Mouse (Mus musculus): ENCODE measurements around the gene Gabra6. TPM values are rescaled to one million over a fixed set of nuclear protein-coding genes. Genes with fewer than 3 reads are reported as not detected.

Gabra6 gene
- not detected in 2 replicates for polyA plus RNA-seq (2015; fragmentation: Nextera tagmentation; extraction: Ambion mirVana)

DNA sequence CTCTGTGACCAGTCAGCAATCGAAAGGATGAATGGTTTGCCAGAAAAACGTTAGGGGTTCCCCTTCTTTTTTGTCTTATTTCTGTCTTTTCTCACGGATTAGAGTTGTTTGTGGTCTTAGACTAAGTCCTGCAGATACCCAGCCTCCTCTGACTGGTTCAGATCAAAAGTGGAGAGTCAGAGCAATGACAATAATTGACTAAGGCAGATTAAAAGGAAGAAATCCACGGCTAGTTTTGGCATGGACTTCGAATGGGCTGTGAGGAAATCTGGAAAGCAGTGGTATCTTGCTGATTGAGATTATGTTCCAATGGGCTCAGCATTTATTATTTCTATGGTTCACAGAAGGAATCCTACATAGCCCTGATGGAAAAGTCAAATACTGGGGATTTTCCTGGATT is at the start of gene Gabra6:
Gene Gabra6 (minus strand): TSS at position 191 of the 400 bp plus-strand sequence.
- no peak within 1 kb of the TSS for H3K9ac ChIP-seq
- no peaks in the 10 kb centered on the region for H3K27me3 ChIP-seq (replicated peaks)
- H3K9me3 ChIP-seq, result no peaks in the 10 kb centered on the region
- H3K4me2 ChIP-seq, result no peak within 1 kb of the TSS
- H3K27ac ChIP-seq, result no peak within 1 kb of the TSS
- WGBS, result 65% methylated on average over 5 of the region's 5 CpGs
- no peak for ATAC-seq (ENCODE audit: insufficient read depth, low FRiP score, low read depth)
- H3K4me3 ChIP-seq (replicated peaks), result no peak within 1 kb of the TSS
- no peaks in the 10 kb centered on the region for H3K4me1 ChIP-seq
- no peaks in the 10 kb centered on the region for H3K36me3 ChIP-seq

GRCm38 (mm10) chr11:42365544-42365943 is 44.7 kb upstream of the Gabra6 start:
- H3K4me1 ChIP-seq, result no peaks in the 10 kb centered on the region
- H3K9me3 ChIP-seq, result no peaks in the 10 kb centered on the region
- no peaks in the 10 kb centered on the region for H3K36me3 ChIP-seq
- H3K27ac ChIP-seq, result no peak overlapping the region
- WGBS, result 77% methylated on average over 7 of the region's 7 CpGs
- H3K9ac ChIP-seq, result no peak overlapping the region
- no peak overlapping the region for H3K4me2 ChIP-seq
- H3K27me3 ChIP-seq (replicated peaks), result no peaks in the 10 kb centered on the region
- no peak overlapping the region for H3K4me3 ChIP-seq (replicated peaks)
- ATAC-seq (ENCODE audit: insufficient read depth, low FRiP score, low read depth), result no peak

- H3K27me3 ChIP-seq (replicated peaks), result no peaks in the 10 kb centered on the region
- H3K36me3 ChIP-seq, result no peaks in the 10 kb centered on the region
- no peak overlapping the region for H3K4me3 ChIP-seq (replicated peaks)
- no peak overlapping the region for H3K4me2 ChIP-seq
- ATAC-seq (ENCODE audit: insufficient read depth, low FRiP score, low read depth), result no peak
- H3K27ac ChIP-seq, result no peak overlapping the region
- no peaks in the 10 kb centered on the region for H3K9me3 ChIP-seq
- WGBS, result 70% methylated on average over 3 of the region's 3 CpGs
- H3K4me1 ChIP-seq, result no peaks in the 10 kb centered on the region
- H3K9ac ChIP-seq, result no peak overlapping the region
These were observed 11.2 kb upstream of the Gabra6 start for GRCm38 (mm10) chr11:42332121-42332520.

DNA sequence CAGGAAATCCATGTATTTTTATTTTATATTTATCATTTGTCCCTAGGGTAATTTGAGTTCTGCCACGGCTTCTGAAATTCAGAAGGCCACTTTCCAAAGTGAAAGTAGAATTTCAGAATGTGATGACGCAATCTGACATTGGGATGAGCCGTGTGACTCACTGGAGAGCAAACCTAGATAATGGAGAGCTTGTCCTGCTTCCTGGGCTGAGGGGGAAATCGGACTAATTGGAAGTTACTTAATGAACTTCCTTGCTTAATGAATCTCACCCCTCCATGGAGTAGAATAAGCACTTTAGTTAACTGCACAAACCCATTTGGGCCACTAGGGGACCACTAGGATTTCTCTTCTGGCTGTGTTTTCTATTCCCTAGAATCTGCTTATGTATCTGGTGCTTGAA is 5.4 kb upstream of the Gabra6 start:
- H3K4me2 ChIP-seq, result no peak overlapping the region
- no peak overlapping the region for H3K4me3 ChIP-seq (replicated peaks)
- no peaks in the 10 kb centered on the region for H3K36me3 ChIP-seq
- H3K27me3 ChIP-seq (replicated peaks), result no peaks in the 10 kb centered on the region
- no peak overlapping the region for H3K9ac ChIP-seq
- no peak for ATAC-seq (ENCODE audit: insufficient read depth, low FRiP score, low read depth)
- H3K27ac ChIP-seq, result no peak overlapping the region
- WGBS, result 72% methylated on average over 4 of the region's 4 CpGs
- H3K9me3 ChIP-seq, result no peaks in the 10 kb centered on the region
- no peaks in the 10 kb centered on the region for H3K4me1 ChIP-seq

GRCm38 (mm10) chr11:42321560-42321959 is 688 bp upstream of the Gabra6 start:
- H3K27me3 ChIP-seq (replicated peaks), result no peaks in the 10 kb centered on the region
- ATAC-seq (ENCODE audit: insufficient read depth, low FRiP score, low read depth), result no peak
- H3K9me3 ChIP-seq, result no peaks in the 10 kb centered on the region
- no peak overlapping the region for H3K4me2 ChIP-seq
- H3K36me3 ChIP-seq, result no peaks in the 10 kb centered on the region
- H3K27ac ChIP-seq, result no peak overlapping the region
- H3K4me1 ChIP-seq, result no peaks in the 10 kb centered on the region
- H3K9ac ChIP-seq, result no peak overlapping the region
- WGBS, result 74% methylated on average over 3 of the region's 3 CpGs
- H3K4me3 ChIP-seq (replicated peaks), result no peak overlapping the region

- 86% methylated on average over 3 of the region's 3 CpGs for WGBS
- no peak for ATAC-seq (ENCODE audit: insufficient read depth, low FRiP score, low read depth)
- H3K27me3 ChIP-seq (replicated peaks), result no peaks in the 10 kb centered on the region
- H3K9ac ChIP-seq, result no peak overlapping the region
- no peaks in the 10 kb centered on the region for H3K4me1 ChIP-seq
- no peaks in the 10 kb centered on the region for H3K36me3 ChIP-seq
- no peak overlapping the region for H3K4me2 ChIP-seq
- H3K9me3 ChIP-seq, result no peaks in the 10 kb centered on the region
- no peak overlapping the region for H3K4me3 ChIP-seq (replicated peaks)
- no peak overlapping the region for H3K27ac ChIP-seq
These were observed 1.4 kb downstream of the Gabra6 start for GRCm38 (mm10) chr11:42319521-42319920.

DNA sequence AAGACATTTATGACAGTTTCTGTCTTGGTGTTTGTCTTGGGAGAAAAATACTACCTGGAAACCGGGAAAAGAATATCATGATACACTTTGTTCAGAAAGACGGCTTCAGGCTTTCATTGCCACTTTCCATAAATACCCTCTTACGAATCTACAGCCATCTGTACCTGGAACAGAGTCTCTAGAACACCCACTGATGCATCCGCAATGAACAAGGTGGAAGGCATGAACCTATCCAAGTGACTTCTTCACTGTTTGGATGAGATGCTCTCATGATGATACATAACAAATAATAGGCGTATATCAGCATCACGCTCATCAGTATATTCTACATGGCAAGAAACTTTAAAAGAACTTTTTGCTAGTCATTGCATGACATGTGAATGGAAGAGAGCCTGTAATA is 1.8 kb downstream of the Gabra6 start:
- H3K9me3 ChIP-seq, result no peaks in the 10 kb centered on the region
- no peaks in the 10 kb centered on the region for H3K36me3 ChIP-seq
- WGBS, result 88% methylated on average over 6 of the region's 6 CpGs
- H3K9ac ChIP-seq, result no peak overlapping the region
- no peak overlapping the region for H3K4me3 ChIP-seq (replicated peaks)
- H3K27me3 ChIP-seq (replicated peaks), result no peaks in the 10 kb centered on the region
- no peaks in the 10 kb centered on the region for H3K4me1 ChIP-seq
- H3K27ac ChIP-seq, result no peak overlapping the region
- no peak for ATAC-seq (ENCODE audit: insufficient read depth, low FRiP score, low read depth)
- no peak overlapping the region for H3K4me2 ChIP-seq

DNA sequence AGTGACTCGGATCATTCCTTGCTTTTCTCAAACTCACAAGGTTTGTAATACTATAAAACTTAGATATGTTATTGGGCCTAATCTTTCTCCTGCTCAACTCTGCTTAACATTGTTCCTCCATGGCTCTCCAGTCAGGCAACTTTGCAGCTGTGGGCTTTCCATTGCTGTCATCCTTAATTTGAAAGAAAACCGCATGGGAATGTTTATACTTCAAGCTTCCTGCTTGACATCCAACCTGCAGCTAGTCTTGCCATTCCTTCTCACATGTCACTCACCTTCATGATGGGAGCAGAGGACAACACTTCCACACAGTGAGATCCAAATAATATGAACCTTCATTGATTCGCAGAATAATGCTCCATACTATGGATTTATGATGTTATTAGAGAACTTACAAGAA is 2.9 kb downstream of the Gabra6 start:
- no peak for ATAC-seq (ENCODE audit: insufficient read depth, low FRiP score, low read depth)
- Histone ChIP-seq H3K27me3 (replicated peaks) (no peaks in the 10 kb centered on the region), H3K9me3 (no peaks in the 10 kb centered on the region), H3K4me2 (no peak overlapping the region), H3K4me3 (replicated peaks) (no peak overlapping the region), H3K9ac (no peak overlapping the region), H3K27ac (no peak overlapping the region), H3K36me3 (no peaks in the 10 kb centered on the region), H3K4me1 (no peaks in the 10 kb centered on the region)
- 64% methylated on average over 3 of the region's 3 CpGs for WGBS

- H3K4me1 ChIP-seq, result no peaks in the 10 kb centered on the region
- WGBS, result 29% methylated on average over 6 of the region's 6 CpGs
- no peaks in the 10 kb centered on the region for H3K27me3 ChIP-seq (replicated peaks)
- no peaks in the 10 kb centered on the region for H3K9me3 ChIP-seq
- H3K9ac ChIP-seq, result no peak overlapping the region
- no peak overlapping the region for H3K4me2 ChIP-seq
- no peak overlapping the region for H3K27ac ChIP-seq
- ATAC-seq (ENCODE audit: insufficient read depth, low FRiP score, low read depth), result no peak
- H3K36me3 ChIP-seq, result no peaks in the 10 kb centered on the region
- no peak overlapping the region for H3K4me3 ChIP-seq (replicated peaks)
These were observed 6.0 kb downstream of the Gabra6 start for GRCm38 (mm10) chr11:42314850-42315249.

GRCm38 (mm10) chr11:42310892-42311291 is 10.0 kb downstream of the Gabra6 start:
- 65% methylated on average over 1 of the region's 1 CpGs for WGBS
- Histone ChIP-seq H3K4me2 (no peak overlapping the region), H3K4me3 (replicated peaks) (no peak overlapping the region), H3K4me1 (no peaks in the 10 kb centered on the region), H3K9me3 (no peaks in the 10 kb centered on the region), H3K9ac (no peak overlapping the region), H3K27me3 (replicated peaks) (no peaks in the 10 kb centered on the region), H3K27ac (no peak overlapping the region), H3K36me3 (no peaks in the 10 kb centered on the region)
- no peak for ATAC-seq (ENCODE audit: insufficient read depth, low FRiP score, low read depth)

DNA sequence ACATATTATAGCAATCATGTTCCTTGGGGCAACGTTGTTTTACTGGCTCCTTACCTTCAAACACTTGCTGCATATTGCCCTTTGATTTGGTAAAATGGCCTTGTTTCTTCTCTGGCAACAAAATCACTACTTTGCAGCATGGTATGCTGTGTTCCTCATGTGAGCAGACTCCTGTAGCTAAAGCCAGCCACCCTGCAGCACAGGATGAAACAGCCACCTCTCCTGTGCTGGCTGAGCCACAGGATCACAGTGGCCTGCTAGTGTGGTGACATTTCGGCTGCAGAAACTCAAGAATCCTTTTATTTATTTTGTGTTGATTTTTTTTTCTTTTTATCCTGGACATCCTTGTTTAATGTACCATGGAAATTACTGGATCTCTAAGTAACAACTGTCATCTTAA is 11.8 kb downstream of the Gabra6 start:
- Histone ChIP-seq H3K4me3 (replicated peaks) (no peak overlapping the region), H3K4me1 (no peaks in the 10 kb centered on the region), H3K36me3 (no peaks in the 10 kb centered on the region), H3K9me3 (no peaks in the 10 kb centered on the region), H3K4me2 (no peak overlapping the region), H3K27ac (no peak overlapping the region), H3K9ac (no peak overlapping the region), H3K27me3 (replicated peaks) (no peaks in the 10 kb centered on the region)
- 63% methylated on average over 2 of the region's 2 CpGs for WGBS
- ATAC-seq (ENCODE audit: insufficient read depth, low FRiP score, low read depth), result no peak

GRCm38 (mm10) chr11:42306095-42306494 is 14.8 kb downstream of the Gabra6 start:
- no peaks in the 10 kb centered on the region for H3K9me3 ChIP-seq
- no peak overlapping the region for H3K27ac ChIP-seq
- H3K4me2 ChIP-seq, result no peak overlapping the region
- H3K27me3 ChIP-seq (replicated peaks), result no peaks in the 10 kb centered on the region
- H3K4me1 ChIP-seq, result no peaks in the 10 kb centered on the region
- H3K4me3 ChIP-seq (replicated peaks), result no peak overlapping the region
- H3K36me3 ChIP-seq, result no peaks in the 10 kb centered on the region
- ATAC-seq (ENCODE audit: insufficient read depth, low FRiP score, low read depth), result no peak
- 58% methylated on average over 1 of the region's 1 CpGs for whole genome bisulfite sequencing
- no peak overlapping the region for H3K9ac ChIP-seq

GRCm38 (mm10) chr11:42258978-42259377 is 61.9 kb downstream of the Gabra6 start:
- Histone ChIP-seq H3K4me2 (no peak overlapping the region), H3K36me3 (no peaks in the 10 kb centered on the region), H3K27me3 (replicated peaks) (no peaks in the 10 kb centered on the region), H3K9me3 (no peaks in the 10 kb centered on the region), H3K9ac (no peak overlapping the region), H3K27ac (no peak overlapping the region), H3K4me1 (no peaks in the 10 kb centered on the region), H3K4me3 (replicated peaks) (no peak overlapping the region)
- no peak for ATAC-seq (ENCODE audit: insufficient read depth, low FRiP score, low read depth)
- 55% methylated on average over 3 of the region's 3 CpGs for WGBS

Measured in stomach, embryonic 15.5 days (tissue).